Mouse (Mus musculus) stomach, embryonic 16.5 days (tissue): Measurements from ENCODE around the gene Gabbr1. TPM values are rescaled to one million over a fixed set of nuclear protein-coding genes. Genes with fewer than 3 reads are reported as not detected.

Experiments
- ATAC-seq: fragments of 200-750 bp; cut with Nextera tagmentation; 2 replicates; pipeline ENCODE4 v1.8.0; 2017; ENCODE audit warnings: moderate number of reproducible peaks, moderate TSS enrichment; ENCODE audit not compliant: insufficient read depth, low FRiP score
- H3K27ac ChIP-seq: fragments of 300-500 bp; sonication (generic); 2 replicates; pipeline ENCODE4 v1.5.1; 2014; ENCODE audit warnings: low read length
- H3K27me3 ChIP-seq: fragments of 300-500 bp; sonication (generic); 2 replicates; pipeline ENCODE4 v1.6.1; 2014; ENCODE audit warnings: low read length, control low read depth, mixed read lengths; ENCODE audit not compliant: control insufficient read depth, insufficient read depth
- H3K36me3 ChIP-seq: fragments of 300-500 bp; sonication (generic); 2 replicates; pipeline ENCODE4 v1.6.1; 2014; ENCODE audit warnings: low read length; ENCODE audit not compliant: control insufficient read depth, insufficient read depth
- H3K4me1 ChIP-seq: fragments of 300-500 bp; sonication (generic); 2 replicates; pipeline ENCODE4 v1.6.1; 2014; ENCODE audit warnings: low read length, control low read depth, mixed read lengths; ENCODE audit not compliant: control insufficient read depth, insufficient read depth
- H3K4me2 ChIP-seq: fragments of 300-500 bp; sonication (generic); 2 replicates; pipeline ENCODE4 v1.6.1; 2014; ENCODE audit warnings: low read depth, low read length, mixed read lengths
- H3K4me3 ChIP-seq: fragments of 300-500 bp; sonication (generic); replicated peaks from 2 replicates; pipeline ENCODE4 v1.5.1; 2014; ENCODE audit warnings: mild to moderate bottlenecking, low read length
- H3K9ac ChIP-seq: fragments of 300-500 bp; sonication (generic); 2 replicates; pipeline ENCODE4 v1.6.1; 2014; ENCODE audit warnings: low read length
- H3K9me3 ChIP-seq: fragments of 300-500 bp; sonication (generic); replicated peaks from 2 replicates; pipeline ENCODE4 v1.6.1; 2016; ENCODE audit warnings: low read length, control low read depth; ENCODE audit not compliant: control insufficient read depth
- whole genome bisulfite sequencing: fragments of 180-500 bp; shearing (Covaris S2); extraction: QIAGEN DNeasy Blood & Tissue Kit; methylation state at CpG from one replicate; pipeline ENCODE4 v1.1.7; 2014; 5-methylcytosine and 5-hydroxymethylcytosine counted together
- polyA plus RNA-seq: library from polyadenylated mRNA; unstranded; fragments of >200 nt; fragmentation: Nextera tagmentation; extraction: Ambion mirVana; gene quantifications from 2 replicates; pipeline ENCODE4 v1.2.1, GENCODE M21; 2015

Gene Gabbr1
- polyA plus RNA-seq, result 7.2 and 7.5 TPM in 2 replicates

DNA sequence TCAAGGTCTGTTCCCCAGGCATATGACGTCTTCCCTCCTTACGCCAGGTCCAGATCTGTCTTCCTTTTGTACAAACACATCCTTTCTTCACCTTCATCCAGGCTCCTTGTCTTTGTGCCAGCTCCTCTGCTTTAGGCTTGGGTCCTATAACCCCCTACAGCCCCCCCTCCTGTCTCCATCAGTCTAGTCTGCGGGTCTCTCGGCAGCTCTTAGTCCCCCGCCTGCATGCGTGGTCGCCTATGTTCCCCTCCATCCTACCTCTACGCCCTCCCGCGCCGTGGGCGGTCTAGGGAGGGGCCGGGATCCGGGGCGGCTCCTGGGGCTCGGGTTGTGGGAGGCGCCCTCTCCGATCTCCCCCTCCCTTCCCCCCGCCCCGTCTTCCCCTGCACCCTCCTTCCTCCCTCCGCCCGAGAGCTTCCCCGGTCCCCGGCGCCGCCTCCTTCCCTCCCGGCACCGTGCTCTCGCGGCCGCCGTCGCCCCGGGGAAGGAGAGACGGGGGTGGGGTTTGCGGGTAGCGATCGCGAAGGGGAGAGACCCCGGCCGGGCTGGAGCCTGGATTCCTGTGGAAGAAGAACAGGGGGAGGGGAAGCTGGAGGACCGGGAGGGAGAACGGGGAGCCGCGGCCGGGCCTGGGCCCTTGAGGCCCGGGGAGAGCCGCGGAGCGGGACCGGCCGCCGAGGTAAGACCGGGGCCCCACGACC is at the start of gene Gabbr1:
Gene Gabbr1, plus strand, starts transcription at position 356 of the 701 bp plus-strand sequence.
- peak; percentile 90 for ATAC-seq
- Histone ChIP-seq H3K4me2 (peak within 1 kb of the TSS; percentile 75), H3K4me3 (peak within 1 kb of the TSS; percentile 86), H3K36me3 (no peaks in the 10 kb centered on the region), H3K9me3 (no peaks in the 10 kb centered on the region), H3K27ac (peak within 1 kb of the TSS; percentile 79), H3K4me1 (peaks cover 28% of the 10 kb centered on the region), H3K9ac (peak within 1 kb of the TSS; percentile 96), H3K27me3 (no peaks in the 10 kb centered on the region)
- WGBS, result 1% methylated on average over 47 of the region's 55 CpGs

DNA sequence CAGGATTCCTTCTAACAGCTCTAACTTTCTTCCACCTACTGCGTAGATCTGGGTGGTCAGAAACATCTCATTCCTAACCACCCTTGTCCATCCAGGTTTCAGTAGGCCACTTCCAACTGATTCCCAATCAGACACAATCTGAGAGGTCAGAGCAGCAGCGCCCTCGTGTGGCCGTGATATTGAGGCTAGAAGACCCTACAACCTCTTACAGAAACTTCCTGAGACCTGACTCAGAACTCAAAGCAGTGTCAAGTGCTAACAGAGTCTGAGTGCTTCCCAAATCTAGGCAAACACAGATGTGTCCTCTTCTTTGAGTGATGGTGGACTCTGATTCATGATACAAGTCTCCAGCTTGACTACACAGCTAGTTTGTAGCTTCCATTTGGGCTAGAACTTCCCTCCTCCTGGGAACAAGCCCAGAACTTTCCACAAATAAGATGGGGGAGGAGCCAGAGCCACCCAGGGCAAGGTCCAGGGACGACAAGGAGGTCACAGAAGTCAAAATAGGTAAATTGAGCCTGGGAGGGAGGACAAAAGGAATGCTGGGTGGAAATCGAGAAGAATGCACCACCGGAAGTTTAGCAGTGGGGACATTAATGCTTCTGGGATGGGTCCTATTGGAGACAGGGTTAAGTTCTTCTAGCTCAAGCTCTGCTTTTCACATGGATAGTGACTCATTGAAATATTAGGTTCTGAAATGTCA is 48.6 kb upstream of the Gabbr1 start:
- Histone ChIP-seq H3K9me3 (no peaks in the 10 kb centered on the region), H3K27me3 (no peaks in the 10 kb centered on the region), H3K27ac (no peak overlapping the region), H3K36me3 (no peaks in the 10 kb centered on the region), H3K4me1 (no peaks in the 10 kb centered on the region), H3K9ac (0 out of 2 replicates have a peak overlapping the region, but pooled peaks have one; percentile 33), H3K4me2 (no peak overlapping the region), H3K4me3 (no peak overlapping the region)
- ATAC-seq, result 0 out of 2 replicates have a peak, but pooled peaks have one; percentile 47
- WGBS, result 24% methylated on average over 7 of the region's 7 CpGs

DNA sequence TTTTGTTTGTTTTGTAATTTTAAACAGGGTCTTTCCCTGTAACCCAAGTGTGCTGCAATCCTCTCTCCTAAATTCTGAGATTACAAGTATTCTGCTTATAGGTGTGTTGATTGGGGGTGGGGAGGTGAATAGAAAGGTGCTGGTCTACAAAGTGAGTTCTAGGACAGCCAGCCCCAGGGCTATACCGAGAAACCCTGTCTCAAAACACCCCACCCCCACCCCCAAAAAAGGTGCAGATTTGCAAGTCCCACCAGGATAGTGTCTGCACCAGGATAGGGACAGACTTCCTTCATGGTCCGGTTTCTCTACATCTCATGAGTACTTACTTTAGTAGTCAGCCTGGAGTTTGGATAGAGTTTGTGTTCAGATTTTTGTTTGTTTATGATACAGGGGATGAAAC is 47.3 kb upstream of the Gabbr1 start:
- no peak overlapping the region for H3K4me3 ChIP-seq
- no peaks in the 10 kb centered on the region for H3K9me3 ChIP-seq
- no peaks in the 10 kb centered on the region for H3K36me3 ChIP-seq
- no peak overlapping the region for H3K4me2 ChIP-seq
- no peak overlapping the region for H3K27ac ChIP-seq
- no peak for ATAC-seq
- 67% methylated on average over 2 of the region's 2 CpGs for WGBS
- no peaks in the 10 kb centered on the region for H3K4me1 ChIP-seq
- H3K27me3 ChIP-seq, result no peaks in the 10 kb centered on the region
- H3K9ac ChIP-seq, result no peak overlapping the region

DNA sequence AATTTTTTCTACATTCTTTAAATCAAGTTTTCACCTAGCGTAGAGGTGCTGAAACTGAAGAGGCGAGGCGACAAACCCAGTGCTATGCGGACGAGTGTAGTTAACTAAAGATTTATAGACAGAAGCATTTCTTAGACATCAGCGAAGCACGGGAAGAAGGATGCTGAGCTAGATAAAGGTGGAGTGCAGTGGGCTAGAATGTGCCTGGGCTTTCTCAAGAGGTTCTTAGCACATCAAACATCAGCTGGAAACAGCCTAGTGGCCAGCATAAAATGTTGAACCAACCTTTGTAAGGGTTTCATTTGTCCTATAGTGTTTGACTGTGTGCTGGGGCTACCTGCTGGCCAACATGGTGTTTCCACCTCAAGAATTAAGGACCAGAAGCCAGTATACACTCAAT is 44.9 kb upstream of the Gabbr1 start, which contains the start of gene Zfp57:
Gene Zfp57, plus strand, starts transcription at position 301 of the 400 bp plus-strand sequence.
- Histone ChIP-seq H3K27ac (0 out of 2 replicates have a peak within 1 kb of the TSS, but pooled peaks have one; percentile 37), H3K9me3 (no peaks in the 10 kb centered on the region), H3K4me2 (peak within 1 kb of the TSS; percentile 90), H3K9ac (no peak within 1 kb of the TSS), H3K36me3 (no peaks in the 10 kb centered on the region), H3K4me3 (peak within 1 kb of the TSS; percentile 74), H3K27me3 (no peaks in the 10 kb centered on the region), H3K4me1 (no peaks in the 10 kb centered on the region)
- 92% methylated on average over 7 of the region's 7 CpGs for WGBS
- ATAC-seq, result no peak

DNA sequence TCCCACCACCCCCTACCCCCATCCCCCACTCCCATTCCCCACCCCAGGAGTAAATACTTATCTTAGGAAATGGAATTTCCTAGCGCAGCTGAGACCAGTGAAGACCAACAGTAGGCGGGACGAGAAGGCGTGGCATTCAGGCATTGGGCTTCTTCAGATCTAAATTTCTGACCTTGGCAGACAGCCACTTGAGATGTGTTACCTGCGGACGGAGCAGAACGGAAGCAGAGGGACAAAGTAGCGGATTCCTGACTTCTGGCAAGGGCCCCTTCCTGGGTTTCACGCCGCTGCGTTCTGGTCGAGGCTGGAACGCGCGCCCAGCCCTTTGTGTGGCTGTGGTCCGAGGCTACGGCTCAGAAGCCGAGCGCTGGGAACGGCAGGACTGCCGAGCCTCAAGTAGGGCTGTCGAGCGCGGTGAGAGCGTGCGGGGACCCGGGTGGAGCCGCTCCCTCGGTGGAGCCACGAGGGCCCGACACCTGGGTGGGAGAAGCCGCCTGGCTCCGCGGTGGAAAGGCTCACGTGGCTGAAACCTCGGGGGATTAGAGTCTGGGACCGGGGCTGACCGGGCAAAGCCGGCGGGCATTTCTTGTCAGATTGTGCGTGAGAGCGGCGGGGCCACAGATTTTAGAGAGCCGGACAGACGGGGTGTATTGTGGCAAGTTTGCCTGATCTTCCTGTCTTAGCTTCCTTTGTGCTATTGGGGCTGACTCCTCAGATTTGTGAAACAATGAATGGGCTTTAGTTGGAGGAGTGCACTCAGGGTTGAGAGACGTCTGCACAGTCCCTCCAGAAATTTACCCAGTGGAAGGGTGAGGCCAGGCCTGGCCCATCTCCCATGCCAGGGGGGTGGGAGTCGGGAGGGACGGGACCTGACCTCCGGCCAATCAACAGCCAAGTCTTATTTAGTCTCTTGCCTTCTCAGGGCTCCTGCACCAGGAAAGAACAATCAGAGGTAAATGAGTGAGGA is 43.1 kb upstream of the Gabbr1 start:
- under 1% methylated on average over 49 of the region's 49 CpGs for WGBS
- peak; percentile 90 for ATAC-seq
- H3K27me3 ChIP-seq, result no peaks in the 10 kb centered on the region
- H3K4me1 ChIP-seq, result no peaks in the 10 kb centered on the region
- H3K4me3 ChIP-seq, result peak overlapping the region; percentile 74
- no peaks in the 10 kb centered on the region for H3K36me3 ChIP-seq
- H3K27ac ChIP-seq, result peak overlapping the region; percentile 83
- peak overlapping the region; percentile 94 for H3K9ac ChIP-seq
- no peaks in the 10 kb centered on the region for H3K9me3 ChIP-seq
- H3K4me2 ChIP-seq, result peak overlapping the region; percentile 90

DNA sequence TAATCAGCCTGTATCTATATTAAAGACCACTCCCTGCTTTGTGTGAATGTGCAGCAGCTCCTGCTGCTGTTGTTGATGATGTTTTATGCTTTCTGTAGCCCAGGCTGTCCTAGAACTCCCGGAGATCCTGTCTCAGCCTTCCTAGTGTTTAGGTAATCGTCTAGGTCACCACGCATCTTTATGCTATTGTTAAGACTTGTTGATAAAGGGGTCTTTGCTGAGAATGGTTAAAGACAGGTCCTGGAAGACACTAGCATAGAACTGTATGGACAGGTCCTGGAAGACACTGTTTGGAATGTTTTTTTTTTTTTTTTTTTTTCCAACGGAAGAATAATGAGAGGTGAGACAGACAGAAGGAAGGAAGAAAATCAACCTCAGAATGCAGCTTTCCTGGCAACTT is 42.4 kb upstream of the Gabbr1 start:
- Histone ChIP-seq H3K4me1 (no peaks in the 10 kb centered on the region), H3K27ac (peak overlapping the region; percentile 83), H3K9me3 (no peaks in the 10 kb centered on the region), H3K9ac (peak overlapping the region; percentile 94), H3K4me3 (peak overlapping the region; percentile 74), H3K36me3 (no peaks in the 10 kb centered on the region), H3K27me3 (no peaks in the 10 kb centered on the region), H3K4me2 (peak overlapping the region; percentile 90)
- peak; percentile 2; the same call in 1 of the 2 replicates for ATAC-seq
- 23% methylated on average over 4 of the region's 4 CpGs for WGBS

DNA sequence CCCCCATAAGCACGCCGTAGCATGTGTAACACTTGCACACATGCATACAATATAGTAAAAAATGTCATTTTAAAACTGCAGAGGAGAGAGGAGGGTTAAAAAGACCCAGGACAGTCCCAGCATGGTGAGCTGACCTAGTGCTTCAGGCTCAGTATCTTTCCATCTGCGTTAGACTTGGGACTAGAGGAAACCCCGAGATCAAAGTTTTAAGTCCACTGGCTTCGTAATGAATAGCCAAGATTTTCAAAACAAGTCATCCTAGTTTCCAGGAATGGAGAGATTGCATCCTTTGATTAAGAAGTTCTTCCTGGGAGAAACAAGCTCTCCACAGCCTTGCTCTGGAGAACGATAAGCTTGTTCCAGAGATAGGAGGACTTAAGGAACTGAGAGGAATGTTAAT is 37.6 kb upstream of the Gabbr1 start:
- H3K36me3 ChIP-seq, result 0 out of 2 replicates have a peak, but pooled peaks cover 4% of the 10 kb centered on the region
- WGBS, result 86% methylated on average over 6 of the region's 6 CpGs
- no peak overlapping the region for H3K27ac ChIP-seq
- H3K4me1 ChIP-seq, result no peaks in the 10 kb centered on the region
- H3K4me3 ChIP-seq, result no peak overlapping the region
- no peaks in the 10 kb centered on the region for H3K27me3 ChIP-seq
- H3K9me3 ChIP-seq, result no peaks in the 10 kb centered on the region
- H3K4me2 ChIP-seq, result no peak overlapping the region
- H3K9ac ChIP-seq, result no peak overlapping the region
- ATAC-seq, result no peak

DNA sequence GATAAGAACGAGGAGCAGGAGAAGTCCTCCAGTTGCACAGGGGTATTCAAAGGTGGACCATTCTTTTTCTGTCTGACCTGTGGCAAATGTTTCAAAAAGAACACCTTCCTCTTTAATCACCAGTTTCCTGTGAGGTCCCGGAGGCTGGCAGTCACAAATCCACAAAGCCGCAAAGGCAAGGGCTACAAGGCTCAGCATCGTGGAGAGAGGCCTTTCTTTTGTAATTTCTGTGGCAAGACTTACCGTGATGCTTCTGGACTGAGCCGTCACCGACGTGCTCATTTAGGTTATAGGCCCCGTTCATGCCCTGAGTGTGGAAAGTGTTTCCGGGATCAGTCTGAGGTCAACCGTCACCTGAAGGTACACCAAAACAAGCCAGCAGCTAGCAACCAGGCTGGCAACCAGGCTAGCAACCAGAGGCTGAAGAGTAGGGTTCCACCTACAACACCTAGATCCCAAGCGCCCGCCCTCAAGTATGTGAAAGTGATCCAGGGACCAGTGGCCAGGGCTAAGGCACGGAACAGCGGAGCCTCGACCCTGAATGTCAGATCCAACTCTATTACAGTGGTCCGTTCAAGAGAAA is 36.2 kb upstream of the Gabbr1 start:
- H3K4me1 ChIP-seq, result no peaks in the 10 kb centered on the region
- H3K4me2 ChIP-seq, result no peak overlapping the region
- 0 out of 2 replicates have a peak, but pooled peaks cover 4% of the 10 kb centered on the region for H3K36me3 ChIP-seq
- no peak overlapping the region for H3K9ac ChIP-seq
- H3K27ac ChIP-seq, result no peak overlapping the region
- no peaks in the 10 kb centered on the region for H3K9me3 ChIP-seq
- no peak overlapping the region for H3K4me3 ChIP-seq
- no peaks in the 10 kb centered on the region for H3K27me3 ChIP-seq
- ATAC-seq, result no peak
- WGBS, result 87% methylated on average over 17 of the region's 17 CpGs
